Mouse (Mus musculus): ENCODE results near the gene Itgb5.

DNA sequence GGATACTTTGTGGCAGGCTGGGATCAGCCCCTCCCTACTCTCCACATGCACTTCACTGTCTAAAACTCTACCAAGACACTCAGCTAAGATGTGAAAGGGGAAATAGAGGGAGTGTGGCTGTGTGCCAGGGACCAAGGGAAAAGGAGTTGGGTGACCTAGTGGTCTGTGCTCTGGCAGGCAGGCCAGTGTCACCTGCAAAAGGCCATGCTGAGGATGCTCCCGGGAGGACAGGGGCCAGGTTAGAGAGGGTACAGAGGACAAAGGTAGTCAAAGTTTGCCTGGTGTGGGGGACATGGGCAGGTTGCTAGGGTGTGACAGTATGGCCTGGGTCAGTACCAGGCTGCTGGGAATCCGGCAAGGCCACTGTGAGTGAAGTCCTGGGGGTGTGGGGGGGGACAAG is 29.3 kb downstream of the Itgb5 start:
- TF ChIP-seq CTCF (IDR thresholded peaks at IDR 0.05; ENCODE audit: low read depth) (no peak), EP300 (optimal IDR thresholded peaks at IDR 0.05) (no peak)
